Mouse (Mus musculus): ENCODE results near the gene Plgrkt. TPM values are rescaled to one million over a fixed set of nuclear protein-coding genes. Genes with fewer than 3 reads are reported as not detected.

The Plgrkt gene
- total and polyA plus RNA-seq, 2 experiments from 2014 or later: 45.5 to 85.6 TPM

- 78% methylated on average over 18 of the region's 18 CpGs for WGBS
Observed at GRCm38 (mm10) chr19:29371284-29372081, 4.3 kb upstream of the Plgrkt start.

GRCm38 (mm10) chr19:29370545-29371283 lies 3.5 kb upstream of the Plgrkt start:
- no peak overlapping the region for H3K4me3 ChIP-seq (ENCODE audit: low read depth, low read length)
- 92% methylated on average over 7 of the region's 7 CpGs for WGBS
- no peak for DNase-seq
- no peak for TF ChIP-seq CTCF (IDR thresholded peaks at IDR 0.05; ENCODE audit: low read depth)
- H3K4me2 ChIP-seq (ENCODE audit: low read depth): no peak overlapping the region
- H3K27me3 ChIP-seq (ENCODE audit: insufficient read depth, low read length): no peaks in the 10 kb centered on the region
- H3K9ac ChIP-seq: no peak overlapping the region
- H3K4me1 ChIP-seq (ENCODE audit: insufficient read depth): 0 out of 2 replicates have a peak, but pooled peaks cover 13% of the 10 kb centered on the region
- ATAC-seq: no peak
- no peaks in the 10 kb centered on the region for H3K9me3 ChIP-seq (ENCODE audit: low read length)
- H3K27ac ChIP-seq (ENCODE audit: low read depth, low read length): no peak overlapping the region
- no peaks in the 10 kb centered on the region for H3K36me3 ChIP-seq (ENCODE audit: insufficient read depth)

More at GRCm38 (mm10) chr19:29371284-29372081, 4.3 kb upstream of the Plgrkt start:
- no peak overlapping the region for H3K9ac ChIP-seq
- 0 out of 2 replicates have a peak, but pooled peaks cover 13% of the 10 kb centered on the region for H3K4me1 ChIP-seq (ENCODE audit: insufficient read depth)
- no peaks in the 10 kb centered on the region for H3K9me3 ChIP-seq (ENCODE audit: low read length)
- no peak for ATAC-seq
- no peak for TF ChIP-seq CTCF (IDR thresholded peaks at IDR 0.05; ENCODE audit: low read depth)
- DNase-seq: no peak
- no peaks in the 10 kb centered on the region for H3K36me3 ChIP-seq (ENCODE audit: insufficient read depth)
- peak overlapping the region; percentile 50; the same call in 1 of the 2 replicates for H3K27ac ChIP-seq (ENCODE audit: low read depth, low read length)
- H3K4me2 ChIP-seq (ENCODE audit: low read depth): peak overlapping the region; percentile 19; the same call in 1 of the 2 replicates
- H3K27me3 ChIP-seq (ENCODE audit: insufficient read depth, low read length): no peaks in the 10 kb centered on the region
- no peak overlapping the region for H3K4me3 ChIP-seq (ENCODE audit: low read depth, low read length)

GRCm38 (mm10) chr19:29370112-29370511 lies 2.9 kb upstream of the Plgrkt start:
- no peak overlapping the region for H3K9ac ChIP-seq
- H3K4me3 ChIP-seq (ENCODE audit: low read depth, low read length): no peak overlapping the region
- no peak for TF ChIP-seq CTCF (IDR thresholded peaks at IDR 0.05; ENCODE audit: low read depth)
- H3K27me3 ChIP-seq (ENCODE audit: insufficient read depth, low read length): no peaks in the 10 kb centered on the region
- H3K36me3 ChIP-seq (ENCODE audit: insufficient read depth): no peaks in the 10 kb centered on the region
- ATAC-seq: no peak
- 0 out of 2 replicates have a peak, but pooled peaks cover 13% of the 10 kb centered on the region for H3K4me1 ChIP-seq (ENCODE audit: insufficient read depth)
- H3K27ac ChIP-seq (ENCODE audit: low read depth, low read length): no peak overlapping the region
- DNase-seq: no peak
- H3K9me3 ChIP-seq (ENCODE audit: low read length): no peaks in the 10 kb centered on the region
- WGBS: 71% methylated on average over 12 of the region's 12 CpGs
- no peak overlapping the region for H3K4me2 ChIP-seq (ENCODE audit: low read depth)

GRCm38 (mm10) chr19:29368671-29369309 lies 1.6 kb upstream of the Plgrkt start:
- no peak overlapping the region for H3K4me3 ChIP-seq (ENCODE audit: low read depth, low read length)
- TF ChIP-seq CTCF (IDR thresholded peaks at IDR 0.05; ENCODE audit: low read depth): no peak
- WGBS: 84% methylated on average over 3 of the region's 3 CpGs
- H3K9ac ChIP-seq: no peak overlapping the region
- no peaks in the 10 kb centered on the region for H3K27me3 ChIP-seq (ENCODE audit: insufficient read depth, low read length)
- ATAC-seq: no peak
- no peak overlapping the region for H3K4me2 ChIP-seq (ENCODE audit: low read depth)
- H3K27ac ChIP-seq (ENCODE audit: low read depth, low read length): no peak overlapping the region
- H3K36me3 ChIP-seq (ENCODE audit: insufficient read depth): no peaks in the 10 kb centered on the region
- no peaks in the 10 kb centered on the region for H3K9me3 ChIP-seq (ENCODE audit: low read length)
- H3K4me1 ChIP-seq (ENCODE audit: insufficient read depth): 0 out of 2 replicates have a peak, but pooled peaks cover 13% of the 10 kb centered on the region
- no peak for DNase-seq

GRCm38 (mm10) chr19:29368041-29368440 lies 851 bp upstream of the Plgrkt start:
- H3K4me1 ChIP-seq (ENCODE audit: insufficient read depth): 0 out of 2 replicates have a peak, but pooled peaks cover 13% of the 10 kb centered on the region
- no peaks in the 10 kb centered on the region for H3K9me3 ChIP-seq (ENCODE audit: low read length)
- H3K27me3 ChIP-seq (ENCODE audit: insufficient read depth, low read length): no peaks in the 10 kb centered on the region
- H3K27ac ChIP-seq (ENCODE audit: low read depth, low read length): no peak overlapping the region
- H3K36me3 ChIP-seq (ENCODE audit: insufficient read depth): no peaks in the 10 kb centered on the region
- no peak overlapping the region for H3K9ac ChIP-seq
- TF ChIP-seq CTCF (IDR thresholded peaks at IDR 0.05; ENCODE audit: low read depth): no peak
- DNase-seq (no peak), ATAC-seq (no peak)
- no peak overlapping the region for H3K4me3 ChIP-seq (ENCODE audit: low read depth, low read length)
- WGBS: 90% methylated on average over 2 of the region's 2 CpGs
- no peak overlapping the region for H3K4me2 ChIP-seq (ENCODE audit: low read depth)

GRCm38 (mm10) chr19:29366226-29366968 lies 793 bp downstream of the Plgrkt start:
- H3K4me2 ChIP-seq (ENCODE audit: low read depth): peak overlapping the region; percentile 80
- no peak for DNase-seq
- TF ChIP-seq CTCF (IDR thresholded peaks at IDR 0.05; ENCODE audit: low read depth): no peak
- no peak overlapping the region for H3K27ac ChIP-seq (ENCODE audit: low read depth, low read length)
- peak overlapping the region; percentile 46 for H3K4me3 ChIP-seq (ENCODE audit: low read depth, low read length)
- H3K27me3 ChIP-seq (ENCODE audit: insufficient read depth, low read length): no peaks in the 10 kb centered on the region
- H3K9me3 ChIP-seq (ENCODE audit: low read length): no peaks in the 10 kb centered on the region
- WGBS: 59% methylated on average over 20 of the region's 20 CpGs
- H3K36me3 ChIP-seq (ENCODE audit: insufficient read depth): no peaks in the 10 kb centered on the region
- no peak for ATAC-seq
- peaks cover 7% of the 10 kb centered on the region; the same call in 1 of the 2 replicates for H3K4me1 ChIP-seq (ENCODE audit: insufficient read depth)
- peak overlapping the region; percentile 39; the same call in 1 of the 2 replicates for H3K9ac ChIP-seq
